In genomic region chr5:21669307-21669706, GRCm38 (mm10) we compare ENCODE assay signal across 29 mouse cellular contexts. TPM values are rescaled to one million over a fixed set of nuclear protein-coding genes. Genes with fewer than 3 reads are reported as not detected.
DNase-seq lines count a peak whose midpoint lies in the region; ATAC-seq and TF ChIP-seq lines count a peak whose summit lies in the region.
"Had no signal": no experiment of that assay in that cellular context is flagged by ENCODE, and none has a peak within 500 bp of the region (broad histone marks: within the 10 kb centered on the region; RNA-seq: fewer than 3 reads in every experiment).

No protein-coding gene starts in this region.

- 61% methylated on average over 2 of the region's 2 CpGs for WGBS in liver, postnatal 0 days (ENCODE audit: insufficient replicate concordance)
- 70% methylated on average over 2 of the region's 2 CpGs for WGBS in liver, embryonic 12.5 days (ENCODE audit: insufficient replicate concordance)

- no peak for TF ChIP-seq EP300 in liver, postnatal 0 days (IDR thresholded peaks at IDR 0.05; ENCODE audit: low read depth)

- H3K27me3 ChIP-seq in liver, postnatal 0 days (ENCODE audit: insufficient read depth, low read length), result no peaks in the 10 kb centered on the region
- no peaks in the 10 kb centered on the region for H3K27me3 ChIP-seq in liver, embryonic 12.5 days (replicated peaks)
- H3K27me3 ChIP-seq: embryonic facial prominence, embryonic 13.5 days; forebrain, embryonic 13.5 days; hindbrain, embryonic 13.5 days; intestine, embryonic 15.5 days had no signal

- H3K36me3 ChIP-seq in liver, postnatal 0 days (replicated peaks; ENCODE audit: insufficient read depth, low read length), result no peaks in the 10 kb centered on the region
- H3K36me3 ChIP-seq in liver, embryonic 12.5 days, result peaks cover 4% of the 10 kb centered on the region; the same call in 1 of the 2 replicates
- H3K36me3 ChIP-seq: embryonic facial prominence, embryonic 13.5 days; intestine, embryonic 15.5 days had no signal

- H3K9me3 ChIP-seq in liver, postnatal 0 days (ENCODE audit: low read length), result no peaks in the 10 kb centered on the region
- H3K9me3 ChIP-seq in liver, embryonic 12.5 days (replicated peaks), result no peaks in the 10 kb centered on the region
- H3K9me3 ChIP-seq: embryonic facial prominence, embryonic 10.5 days; embryonic facial prominence, embryonic 13.5 days; forebrain, embryonic 13.5 days; hindbrain, embryonic 10.5 days; hindbrain, embryonic 13.5 days; intestine, embryonic 15.5 days had no signal

- no peak overlapping the region for H3K4me2 ChIP-seq in liver, postnatal 0 days (ENCODE audit: low read depth, low read length)
- H3K4me2 ChIP-seq in liver, embryonic 12.5 days, result no peak overlapping the region
- H3K4me2 ChIP-seq: embryonic facial prominence, embryonic 13.5 days; forebrain, embryonic 13.5 days; heart, embryonic 11.5 days; hindbrain, embryonic 13.5 days; intestine, embryonic 15.5 days had no signal

- H3K9ac ChIP-seq in liver, postnatal 0 days (replicated peaks), result no peak overlapping the region
- no peak overlapping the region for H3K9ac ChIP-seq in liver, embryonic 12.5 days
- H3K9ac ChIP-seq: embryonic facial prominence, embryonic 13.5 days; forebrain, embryonic 13.5 days; forebrain, postnatal 0 days; hindbrain, embryonic 13.5 days; intestine, embryonic 15.5 days had no signal

- H3K4me1 ChIP-seq in liver, postnatal 0 days (ENCODE audit: insufficient read depth), result no peaks in the 10 kb centered on the region; the same call in 1 of the 2 replicates
- peaks cover 22% of the 10 kb centered on the region for H3K4me1 ChIP-seq in liver, embryonic 12.5 days
- H3K4me1 ChIP-seq: embryonic facial prominence, embryonic 13.5 days; forebrain, embryonic 13.5 days had no signal

- H3K27ac ChIP-seq in liver, postnatal 0 days (ENCODE audit: low read depth), result 0 out of 2 replicates have a peak overlapping the region, but pooled peaks have one; percentile 30
- no peak overlapping the region for H3K27ac ChIP-seq in liver, embryonic 12.5 days
- H3K27ac ChIP-seq: embryonic facial prominence, embryonic 10.5 days; embryonic facial prominence, embryonic 13.5 days; forebrain, embryonic 13.5 days; hindbrain, embryonic 10.5 days; hindbrain, embryonic 13.5 days; intestine, embryonic 15.5 days had no signal

- DNase-seq in adrenal gland, postnatal 10 days, result peak; percentile 40
- DNase-seq in adrenal gland, postnatal 25 days, result no peak
- DNase-seq in heart, adult 11 months, result peak; percentile 74
- DNase-seq in heart, postnatal 4 days, result no peak
- DNase-seq in liver, postnatal 0 days, result peak; percentile 47
- no peak for DNase-seq in neural tube, embryonic 10.5 days (ENCODE audit: extremely low spot score, low spot score)
- DNase-seq: adrenal gland, postnatal 14 days; cerebellum, adult 11-12 months; cerebellum, adult 8-10 months; cerebellum, postnatal 10 days; cerebellum, postnatal 36 days; embryo, embryonic 11 days; forebrain, postnatal 0 days; gastrocnemius, postnatal 10 days; gastrocnemius, postnatal 36 days; heart, adult 18-20 months had no signal

- no peak for TF ChIP-seq CTCF in liver, postnatal 0 days (IDR thresholded peaks at IDR 0.05; ENCODE audit: low read depth)

- no peak overlapping the region for H3K4me3 ChIP-seq in liver, postnatal 0 days (ENCODE audit: low read depth, low read length)
- H3K4me3 ChIP-seq in liver, embryonic 12.5 days, result no peak overlapping the region
- H3K4me3 ChIP-seq: embryonic facial prominence, embryonic 10.5 days; embryonic facial prominence, embryonic 13.5 days; erythroblast, embryonic 14.5 days; forebrain, embryonic 13.5 days; hindbrain, embryonic 10.5 days; hindbrain, embryonic 13.5 days; intestine, embryonic 15.5 days had no signal

- peak; percentile 74 for ATAC-seq in liver, postnatal 0 days
- ATAC-seq in liver, embryonic 12.5 days, result no peak
- ATAC-seq: activated CD4-positive, CD25-positive, alpha-beta regulatory T cell, adult 4 months; forebrain, embryonic 13.5 days; forebrain, postnatal 0 days; hindbrain, embryonic 16.5 days; intestine, embryonic 15.5 days had no signal

RNA-seq across cellular contexts. Expression of gene Armc10, which starts 23.7 kb away (rescaled TPM):
- total RNA-seq in adrenal gland, postnatal 10 days (2021), result 10 to 100 TPM; 17.7 to 22.4 TPM
- total RNA-seq in adrenal gland, postnatal 25 days (2021), result 25.9 and 33.4 TPM in 2 replicates
- total RNA-seq in heart, postnatal 4 days (2021), result 10 to 100 TPM; 17.6 to 17.7 TPM
- polyA plus RNA-seq in liver, postnatal 0 days (2015; fragmentation: Nextera tagmentation; extraction: Ambion mirVana), result 7.4 TPM in 2 replicates
- polyA plus RNA-seq in liver, embryonic 12.5 days (2016; fragmentation: Nextera tagmentation; extraction: Ambion mirVana), result 10.6 and 11.8 TPM in 2 replicates

RNA-seq across cellular contexts. Expression of gene Fbxl13, which starts 23.9 kb away (rescaled TPM):
- under 1 TPM; 0.12 to 0.21 TPM for total RNA-seq in adrenal gland, postnatal 10 days (2021)
- not detected in 2 replicates for total RNA-seq in adrenal gland, postnatal 25 days (2021)
- total RNA-seq in heart, postnatal 4 days (2021), result under 1 TPM; 0.09 to 0.12 TPM
- 0.05 and 0.09 TPM in 2 replicates for polyA plus RNA-seq in liver, postnatal 0 days (2015; fragmentation: Nextera tagmentation; extraction: Ambion mirVana)
- polyA plus RNA-seq in liver, embryonic 12.5 days (2016; fragmentation: Nextera tagmentation; extraction: Ambion mirVana), result 0.06 and 0.23 TPM in 2 replicates
- total RNA-seq: ES-E14; heart, adult 18-20 months; heart, postnatal 25 days had no signal
- polyA plus RNA-seq: activated CD4-positive, CD25-positive, alpha-beta regulatory T cell, adult 4 months; erythroblast, embryonic 14.5 days had no signal

RNA-seq across cellular contexts. Expression of gene Napepld, which starts 31.9 kb away (rescaled TPM):
- 10 to 100 TPM; 10.8 to 17.4 TPM for total RNA-seq in adrenal gland, postnatal 10 days (2021)
- total RNA-seq in adrenal gland, postnatal 25 days (2021), result 47.6 and 63.1 TPM in 2 replicates
- total RNA-seq in heart, postnatal 4 days (2021), result 1 to 10 TPM; 6.4 to 7.5 TPM
- 0.53 and 0.70 TPM in 2 replicates for polyA plus RNA-seq in liver, postnatal 0 days (2015; fragmentation: Nextera tagmentation; extraction: Ambion mirVana)
- polyA plus RNA-seq in liver, embryonic 12.5 days (2016; fragmentation: Nextera tagmentation; extraction: Ambion mirVana), result 1.6 and 2.1 TPM in 2 replicates

Comparison
In these comparisons a context has a peak if more than half of its experiments do, and no peak if none do; other contexts are left out.
1. DNase-seq: peak in adrenal gland, postnatal 10 days (single experiment), heart, adult 11 months (single experiment) and liver, postnatal 0 days (single experiment); none in adrenal gland, postnatal 25 days (single experiment), heart, postnatal 4 days (single experiment) and neural tube, embryonic 10.5 days (single experiment).